ENCODE assay signal across 11 mouse cellular contexts in genomic region chr9:121320433-121320832, GRCm38 (mm10). TPM values are rescaled to one million over a fixed set of nuclear protein-coding genes. Genes with fewer than 3 reads are reported as not detected.
DNase-seq lines count a peak whose midpoint lies in the region; ATAC-seq and TF ChIP-seq lines count a peak whose summit lies in the region.
"Had no signal": no experiment of that assay in that cellular context is flagged by ENCODE, and none has a peak within 500 bp of the region (broad histone marks: within the 10 kb centered on the region; RNA-seq: fewer than 3 reads in every experiment).

No protein-coding gene starts in this region.

- peaks cover 53% of the 10 kb centered on the region for H3K4me1 ChIP-seq in forebrain, embryonic 10.5 days
- peaks cover 6% of the 10 kb centered on the region for H3K4me1 ChIP-seq in forebrain, postnatal 0 days (ENCODE audit: insufficient read depth)
- H3K4me1 ChIP-seq in hindbrain, embryonic 13.5 days (replicated peaks): peaks cover 35% of the 10 kb centered on the region
- H3K4me1 ChIP-seq in hindbrain, embryonic 11.5 days (replicated peaks; ENCODE audit: control insufficient read depth, insufficient read depth, low read length): peaks cover 11% of the 10 kb centered on the region; the same call in 1 of the 2 replicates
- peaks cover 31% of the 10 kb centered on the region for H3K4me1 ChIP-seq in intestine, embryonic 16.5 days (ENCODE audit: control insufficient read depth, insufficient read depth, low read length)

- WGBS in forebrain, embryonic 10.5 days: 87% methylated on average over 2 of the region's 2 CpGs
- WGBS in forebrain, postnatal 0 days: 79% methylated on average over 2 of the region's 2 CpGs
- WGBS in hindbrain, embryonic 13.5 days: 81% methylated on average over 2 of the region's 2 CpGs
- WGBS in hindbrain, embryonic 11.5 days: 89% methylated on average over 2 of the region's 2 CpGs
- 42% methylated on average over 2 of the region's 2 CpGs for WGBS in intestine, embryonic 16.5 days

- TF ChIP-seq CTCF in forebrain, postnatal 0 days (IDR thresholded peaks at IDR 0.05; ENCODE audit: low read depth): no peak

- H3K27me3 ChIP-seq in forebrain, embryonic 10.5 days (ENCODE audit: poor library complexity, severe bottlenecking): no peaks in the 10 kb centered on the region
- H3K27me3 ChIP-seq in forebrain, postnatal 0 days (ENCODE audit: insufficient read depth, low read length): no peaks in the 10 kb centered on the region
- H3K27me3 ChIP-seq in hindbrain, embryonic 13.5 days: no peaks in the 10 kb centered on the region
- H3K27me3 ChIP-seq in hindbrain, embryonic 11.5 days (ENCODE audit: control insufficient read depth, insufficient read depth, low read length): no peaks in the 10 kb centered on the region
- no peaks in the 10 kb centered on the region for H3K27me3 ChIP-seq in intestine, embryonic 16.5 days (replicated peaks; ENCODE audit: control insufficient read depth, insufficient read depth, low read length)

- H3K9ac ChIP-seq in forebrain, postnatal 0 days: no peak overlapping the region
- H3K9ac ChIP-seq in hindbrain, embryonic 13.5 days: no peak overlapping the region
- H3K9ac ChIP-seq in hindbrain, embryonic 11.5 days (ENCODE audit: low read depth, low read length): no peak overlapping the region
- no peak overlapping the region; the same call in 1 of the 2 replicates for H3K9ac ChIP-seq in intestine, embryonic 16.5 days (ENCODE audit: low read depth, low read length)

- ATAC-seq in forebrain, postnatal 0 days: no peak
- ATAC-seq in hindbrain, embryonic 13.5 days (ENCODE audit: low FRiP score): no peak
- no peak for ATAC-seq in hindbrain, embryonic 11.5 days (ENCODE audit: low FRiP score)
- ATAC-seq in intestine, embryonic 16.5 days: 0 out of 2 replicates have a peak, but pooled peaks have one; percentile 27

- H3K36me3 ChIP-seq in forebrain, embryonic 10.5 days (replicated peaks): peaks cover 37% of the 10 kb centered on the region
- H3K36me3 ChIP-seq in forebrain, postnatal 0 days (ENCODE audit: insufficient read depth): no peaks in the 10 kb centered on the region
- peaks cover 11% of the 10 kb centered on the region for H3K36me3 ChIP-seq in hindbrain, embryonic 13.5 days
- 0 out of 2 replicates have a peak, but pooled peaks cover 3% of the 10 kb centered on the region for H3K36me3 ChIP-seq in hindbrain, embryonic 11.5 days (ENCODE audit: control insufficient read depth, insufficient read depth, low read length)
- no peaks in the 10 kb centered on the region for H3K36me3 ChIP-seq in intestine, embryonic 16.5 days (ENCODE audit: control insufficient read depth, insufficient read depth, low read length)

- H3K4me2 ChIP-seq in forebrain, postnatal 0 days (ENCODE audit: low read depth): no peak overlapping the region
- H3K4me2 ChIP-seq in hindbrain, embryonic 13.5 days: no peak overlapping the region
- no peak overlapping the region for H3K4me2 ChIP-seq in hindbrain, embryonic 11.5 days (replicated peaks; ENCODE audit: low read depth, low read length)
- no peak overlapping the region for H3K4me2 ChIP-seq in intestine, embryonic 16.5 days (ENCODE audit: low read depth, low read length)

- peak overlapping the region; percentile 79 for H3K27ac ChIP-seq in forebrain, embryonic 10.5 days
- H3K27ac ChIP-seq in forebrain, postnatal 0 days (ENCODE audit: low read depth, low read length): no peak overlapping the region
- H3K27ac ChIP-seq in hindbrain, embryonic 13.5 days: peak overlapping the region; percentile 30; the same call in 1 of the 2 replicates
- H3K27ac ChIP-seq in hindbrain, embryonic 11.5 days (ENCODE audit: low read depth, low read length): no peak overlapping the region
- H3K27ac ChIP-seq in intestine, embryonic 16.5 days (ENCODE audit: low read length): no peak overlapping the region

- H3K4me3 ChIP-seq in forebrain, embryonic 10.5 days: no peak overlapping the region
- no peak overlapping the region for H3K4me3 ChIP-seq in forebrain, postnatal 0 days (ENCODE audit: low read depth, low read length)
- H3K4me3 ChIP-seq in hindbrain, embryonic 13.5 days: no peak overlapping the region
- no peak overlapping the region for H3K4me3 ChIP-seq in hindbrain, embryonic 11.5 days (ENCODE audit: low read depth, low read length)
- H3K4me3 ChIP-seq in intestine, embryonic 16.5 days (ENCODE audit: low read length): no peak overlapping the region
- H3K4me3 ChIP-seq: erythroblast, embryonic 14.5 days had no signal

- DNase-seq in forebrain, embryonic 10.5 days (ENCODE audit: extremely low spot score, low spot score): no peak
- DNase-seq in forebrain, postnatal 0 days: no peak
- DNase-seq in hindbrain, embryonic 11.5 days (ENCODE audit: low spot score): no peak
- DNase-seq in 3134 (ENCODE audit: extremely low read depth, insufficient read length, low spot score): peak; percentile 57
- no peak for DNase-seq in urinary bladder, adult 18-20 months (ENCODE audit: low spot score in 2 of 2)
- DNase-seq in frontal cortex, postnatal 10 days (ENCODE audit: low spot score in 2 of 2): no peak
- DNase-seq: kidney, adult 18-20 months; right cerebral cortex, adult 18-20 months had no signal

- peaks cover 10% of the 10 kb centered on the region; the same call in 1 of the 2 replicates for H3K9me3 ChIP-seq in forebrain, embryonic 10.5 days
- H3K9me3 ChIP-seq in forebrain, postnatal 0 days (ENCODE audit: low read length): no peaks in the 10 kb centered on the region
- no peaks in the 10 kb centered on the region for H3K9me3 ChIP-seq in hindbrain, embryonic 13.5 days
- H3K9me3 ChIP-seq in hindbrain, embryonic 11.5 days (ENCODE audit: control insufficient read depth, low read length): no peaks in the 10 kb centered on the region
- no peaks in the 10 kb centered on the region for H3K9me3 ChIP-seq in intestine, embryonic 16.5 days (ENCODE audit: control insufficient read depth, low read length)

RNA-seq across cellular contexts. Expression of gene Trak1, which starts 23.1 kb away (rescaled TPM):
- 24.7 and 27.4 TPM in 2 replicates for polyA plus RNA-seq in forebrain, embryonic 10.5 days (2016; fragmentation: Nextera tagmentation; extraction: Ambion mirVana)
- 115 and 116 TPM in 2 replicates for total RNA-seq in forebrain, postnatal 0 days (2014; rRNA removed)
- 46.2 and 61.8 TPM in 2 replicates for polyA plus RNA-seq in forebrain, postnatal 0 days (2015; fragmentation: Nextera tagmentation; extraction: Ambion mirVana)
- 43.0 and 46.2 TPM in 2 replicates for polyA plus RNA-seq in hindbrain, embryonic 13.5 days (2015; fragmentation: Nextera tagmentation; extraction: Ambion mirVana)
- polyA plus RNA-seq in hindbrain, embryonic 11.5 days (2014; fragmentation: Nextera tagmentation; extraction: Ambion mirVana): 19.8 and 21.2 TPM in 2 replicates
- 21.7 and 23.7 TPM in 2 replicates for polyA plus RNA-seq in intestine, embryonic 16.5 days (2015; fragmentation: Nextera tagmentation; extraction: Ambion mirVana)

RNA-seq across cellular contexts. Expression of gene Ulk4, which starts 43.4 kb away (rescaled TPM):
- polyA plus RNA-seq in forebrain, embryonic 10.5 days (2016; fragmentation: Nextera tagmentation; extraction: Ambion mirVana): 156 and 164 TPM in 2 replicates
- 5.5 and 13.3 TPM in 2 replicates for total RNA-seq in forebrain, postnatal 0 days (2014; rRNA removed)
- polyA plus RNA-seq in forebrain, postnatal 0 days (2015; fragmentation: Nextera tagmentation; extraction: Ambion mirVana): 104 and 105 TPM in 2 replicates
- 106 and 109 TPM in 2 replicates for polyA plus RNA-seq in hindbrain, embryonic 13.5 days (2015; fragmentation: Nextera tagmentation; extraction: Ambion mirVana)
- 161 and 185 TPM in 2 replicates for polyA plus RNA-seq in hindbrain, embryonic 11.5 days (2014; fragmentation: Nextera tagmentation; extraction: Ambion mirVana)
- polyA plus RNA-seq in intestine, embryonic 16.5 days (2015; fragmentation: Nextera tagmentation; extraction: Ambion mirVana): 115 and 120 TPM in 2 replicates

Comparison
In these comparisons a context has a peak if more than half of its experiments do, and no peak if none do; other contexts are left out.
1. H3K27ac ChIP-seq: peak in forebrain, embryonic 10.5 days (single experiment) and hindbrain, embryonic 13.5 days (single experiment); none in forebrain, postnatal 0 days (single experiment), hindbrain, embryonic 11.5 days (single experiment) and intestine, embryonic 16.5 days (single experiment).